Mouse (Mus musculus) kidney, adult 11 months (tissue): ENCODE data around the gene Ncoa6.

Experiments used
- DNase-seq: peaks from one replicate; pipeline ENCODE4 v3.0.0; 2022

Ncoa6 gene

DNA sequence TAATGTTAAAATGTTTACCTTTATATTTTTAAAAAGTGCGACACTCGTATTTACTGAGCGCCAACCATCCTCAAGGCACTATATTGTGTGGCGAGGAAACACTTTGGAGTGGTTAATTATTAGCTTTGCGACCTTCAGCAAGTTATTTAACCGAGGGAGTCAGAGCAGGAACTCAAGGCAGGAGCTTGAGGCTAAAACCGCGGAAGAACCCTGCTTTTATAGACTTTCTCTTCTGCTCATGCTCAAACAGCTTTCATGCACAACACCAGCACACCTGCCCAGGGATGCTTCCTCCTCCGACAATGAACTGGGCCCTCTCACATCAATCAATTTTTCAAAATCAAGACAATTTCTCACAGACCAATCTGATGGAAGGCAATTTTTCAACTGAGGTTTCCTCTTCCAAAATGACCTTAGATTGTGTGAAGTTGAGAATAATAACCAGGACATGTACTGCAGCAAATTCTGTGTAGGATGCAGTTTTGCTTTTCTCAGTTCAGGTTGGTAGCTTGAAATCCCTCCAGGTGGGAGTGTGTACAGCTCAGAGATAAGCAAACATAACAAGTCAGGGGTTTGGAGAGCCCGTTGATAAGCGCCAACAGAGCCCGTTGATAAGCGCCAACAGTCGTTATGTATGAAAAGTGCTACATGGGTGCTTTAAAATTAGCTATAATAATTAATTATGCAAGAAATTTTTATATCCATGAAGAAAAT lies 115.9 kb downstream of the Ncoa6 start:
- DNase-seq: peak; percentile 70

DNA sequence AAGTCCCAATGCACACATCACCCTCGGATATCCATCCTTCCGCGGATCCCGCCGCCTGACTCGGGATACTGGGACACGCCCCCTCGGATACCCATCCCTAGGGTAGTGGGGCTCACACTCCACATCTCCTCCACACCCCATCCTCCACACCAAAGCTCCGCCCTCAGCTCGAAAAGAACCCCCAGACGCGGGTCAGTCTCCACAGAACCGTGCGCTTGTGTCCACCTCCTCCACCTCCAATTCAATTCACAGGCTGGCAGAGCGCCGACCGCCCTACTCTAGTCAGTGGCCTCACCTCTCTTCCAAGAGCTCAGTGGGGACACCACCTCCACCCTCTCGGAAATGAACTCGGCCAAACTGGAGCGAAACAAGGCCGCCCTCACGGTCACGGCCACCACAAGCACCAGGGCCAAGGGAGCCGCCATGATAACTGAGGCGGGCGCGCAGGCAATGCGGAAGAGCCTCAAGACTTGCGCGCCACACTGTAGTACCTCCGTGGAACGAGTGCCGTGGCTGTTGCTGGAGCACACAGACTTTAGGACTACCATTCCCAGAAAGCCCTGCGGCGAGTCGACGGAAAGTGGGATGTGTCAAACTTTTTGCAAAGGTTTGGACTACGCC lies 116.6 kb downstream of the Ncoa6 start, which contains the start of gene Pigu:
TSS of gene Pigu (minus strand) at position 460 of the 621 bp plus-strand sequence.
- DNase-seq: peak; percentile 97

DNA sequence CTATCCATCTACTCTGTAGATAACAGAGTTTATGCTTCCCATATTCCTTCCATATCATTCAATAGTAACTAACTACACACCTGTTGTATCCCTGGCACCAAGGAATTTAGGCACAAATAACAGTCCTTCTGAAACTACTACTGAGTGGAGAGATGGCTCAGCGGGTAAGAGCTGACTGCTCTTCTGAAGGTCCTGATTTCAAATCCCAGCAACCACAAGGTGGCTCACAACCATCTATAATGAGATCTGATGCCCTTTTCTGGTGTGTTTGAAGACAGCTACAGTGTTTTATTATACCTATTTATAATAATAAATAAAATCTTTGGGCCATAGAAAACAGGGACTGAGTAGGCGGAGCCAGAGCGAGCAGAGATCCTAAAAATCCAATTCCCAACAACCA lies 119.3 kb downstream of the Ncoa6 start:
- DNase-seq: no peak

DNA sequence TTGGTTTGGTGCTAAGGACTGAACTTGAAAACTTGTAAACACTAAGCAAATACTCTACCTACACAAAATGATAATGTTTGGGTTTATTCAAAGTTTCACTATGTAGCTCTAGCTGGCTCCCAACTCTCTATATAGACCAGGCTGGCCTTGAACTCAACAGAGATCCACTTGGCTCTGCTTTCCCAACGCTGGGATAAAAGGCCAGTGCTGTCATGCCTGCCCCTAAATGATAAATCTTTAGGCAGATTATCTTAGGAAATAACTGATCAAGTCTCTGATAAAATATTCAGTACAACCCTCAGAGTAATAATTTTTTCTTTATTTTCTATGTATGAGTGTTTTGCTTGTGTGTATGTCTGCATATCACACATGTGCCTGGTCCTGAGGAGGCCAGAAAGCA lies 127.0 kb downstream of the Ncoa6 start:
- DNase-seq: no peak
